Mouse (Mus musculus) limb, embryonic 14.5 days (tissue): Measurements from ENCODE around the gene Tank. TPM values are rescaled to one million over a fixed set of nuclear protein-coding genes. Genes with fewer than 3 reads are reported as not detected.

Experiments
- ATAC-seq: fragments of 200-750 bp; cut with Nextera tagmentation; 2 replicates; pipeline ENCODE4 v1.8.0; 2017; ENCODE audit warnings: low read depth, moderate number of reproducible peaks, moderate TSS enrichment; ENCODE audit not compliant: low FRiP score
- DNase-seq: peaks from one replicate; pipeline ENCODE4 v3.0.0-alpha.2; 2015; ENCODE audit warnings: low spot score
- H3K27ac ChIP-seq: fragments of 300-500 bp; sonication (generic); replicated peaks from 2 replicates; pipeline ENCODE4 v1.5.1; 2014; ENCODE audit warnings: low read depth, mild to moderate bottlenecking, low read length, moderate library complexity, mixed read lengths
- H3K27me3 ChIP-seq: fragments of 300-500 bp; sonication (generic); 2 replicates; pipeline ENCODE4 v1.6.1; 2014; ENCODE audit warnings: low read length, mixed read lengths; ENCODE audit not compliant: control insufficient read depth, insufficient read depth
- H3K36me3 ChIP-seq: fragments of 300-500 bp; sonication (generic); 2 replicates; pipeline ENCODE4 v1.6.1; 2014; ENCODE audit warnings: mild to moderate bottlenecking, low read length, moderate library complexity, mixed read lengths; ENCODE audit not compliant: control insufficient read depth, insufficient read depth
- H3K4me1 ChIP-seq: fragments of 300-500 bp; sonication (generic); 2 replicates; pipeline ENCODE4 v1.6.1; 2014; ENCODE audit warnings: antibody characterized with exemption, low read length, mixed read lengths; ENCODE audit not compliant: control insufficient read depth, insufficient read depth
- H3K4me2 ChIP-seq: fragments of 300-500 bp; sonication (generic); replicated peaks from 2 replicates; pipeline ENCODE4 v1.6.1; 2014; ENCODE audit warnings: low read depth, mild to moderate bottlenecking, low read length, moderate library complexity; ENCODE audit not compliant: severe bottlenecking
- H3K4me3 ChIP-seq: fragments of 300-500 bp; sonication (generic); replicated peaks from 2 replicates; pipeline ENCODE4 v1.5.1; 2014; ENCODE audit warnings: low read length
- H3K9ac ChIP-seq: fragments of 300-500 bp; sonication (generic); 2 replicates; pipeline ENCODE4 v1.6.1; 2014; ENCODE audit warnings: mild to moderate bottlenecking, low read depth, low read length, moderate library complexity; ENCODE audit not compliant: severe bottlenecking
- H3K9me3 ChIP-seq: fragments of 300-500 bp; sonication (generic); 2 replicates; pipeline ENCODE4 v1.6.1; 2016; ENCODE audit warnings: low read length; ENCODE audit not compliant: control insufficient read depth
- POLR2A ChIP-seq: fragments of 200-500 bp; IDR thresholded peaks from 2 replicates; pipeline ENCODE4 v1.8.0; 2012; ENCODE audit warnings: inconsistent platforms, mild to moderate bottlenecking, moderate library complexity, borderline replicate concordance; ENCODE audit not compliant: insufficient read depth, insufficient read length; ENCODE audit errors: extremely low read depth
- WGBS: fragments of 180-500 bp; shearing (Covaris S2); extraction: QIAGEN DNeasy Blood & Tissue Kit; methylation state at CpG from one replicate; pipeline ENCODE4 v1.1.7; 2014; 5-methylcytosine and 5-hydroxymethylcytosine counted together
- polyA plus RNA-seq, 2 experiments: library from polyadenylated mRNA; depleted of rRNA in 1 of 2; stranded (reverse) in 1 of 2; unstranded in 1 of 2; fragments of >200 nt; fragmentation: Nextera tagmentation in 1 of 2; extraction: Ambion mirVana in 1 of 2; gene quantifications; 2 replicates each; pipeline versions ENCODE4 v1.2.1 to v1.2.3; 2012 to 2014

Tank gene
- polyA plus RNA-seq, 2 experiments, result 22.7 to 32.1 TPM

GRCm38 (mm10) chr2:61686533-61686932, 108.1 kb downstream of the Tank start:
- Histone ChIP-seq H3K4me3 (no peak overlapping the region), H3K4me2 (no peak overlapping the region), H3K27ac (no peak overlapping the region), H3K4me1 (no peaks in the 10 kb centered on the region), H3K9ac (no peak overlapping the region), H3K36me3 (no peaks in the 10 kb centered on the region), H3K9me3 (no peaks in the 10 kb centered on the region), H3K27me3 (no peaks in the 10 kb centered on the region)
- no peak for TF ChIP-seq POLR2A
- no peak for DNase-seq
- WGBS, result 73% methylated on average over 1 of the region's 1 CpGs
- no peak for ATAC-seq

GRCm38 (mm10) chr2:61689086-61689485, 110.7 kb downstream of the Tank start:
- no peak for DNase-seq
- Histone ChIP-seq H3K27ac (no peak overlapping the region), H3K4me2 (no peak overlapping the region), H3K27me3 (no peaks in the 10 kb centered on the region), H3K4me3 (no peak overlapping the region), H3K9ac (no peak overlapping the region), H3K9me3 (no peaks in the 10 kb centered on the region), H3K36me3 (no peaks in the 10 kb centered on the region), H3K4me1 (no peaks in the 10 kb centered on the region)
- 79% methylated on average over 3 of the region's 3 CpGs for WGBS
- no peak for ATAC-seq
- no peak for TF ChIP-seq POLR2A

Other genes starting within 250 kb of the Tank start
- 66.2 and 79.3 TPM in 2 replicates for gene Psmd14, start 133.1 kb downstream of the Tank start, polyA plus RNA-seq (2012; rRNA removed)
- 173 and 175 TPM in 2 replicates for gene Psmd14, start 133.1 kb downstream of the Tank start, polyA plus RNA-seq (2014; fragmentation: Nextera tagmentation; extraction: Ambion mirVana)
- gene Tbr1, start 224.3 kb downstream of the Tank start, polyA plus RNA-seq (2012; rRNA removed), result 0.70 and 0.74 TPM in 2 replicates
- 0.23 and 0.36 TPM in 2 replicates for gene Tbr1, start 224.3 kb downstream of the Tank start, polyA plus RNA-seq (2014; fragmentation: Nextera tagmentation; extraction: Ambion mirVana)